Mouse (Mus musculus) retina, postnatal 7 days (tissue): ENCODE measurements at regions not wholly inside any gene's neighbourhood (a gene's known extent, or its start where the extent isn't known, plus 50 kb on each side); places are given as distances from the start of the nearest gene placed in this dataset.

Source experiments
- DNase-seq: peaks from one replicate; pipeline ENCODE4 v3.0.0-alpha.2; 2012; ENCODE audit warnings: low read depth, low spot score

- DNase-seq: no peak
Measured at GRCm38 (mm10) chr15:7574264-7574663, 176.1 kb upstream of the Egflam start.

GRCm38 (mm10) chr15:7574811-7575210 lies 176.6 kb upstream of the Egflam start:
- no peak for DNase-seq

GRCm38 (mm10) chr15:7578439-7578838 lies 180.2 kb upstream of the Egflam start:
- DNase-seq: no peak

- DNase-seq: no peak
Measured at GRCm38 (mm10) chr15:7587210-7587609, 189.0 kb upstream of the Egflam start.

GRCm38 (mm10) chr15:7591486-7591885 lies 193.3 kb upstream of the Egflam start:
- no peak for DNase-seq

- DNase-seq: no peak
Measured at GRCm38 (mm10) chr15:7597335-7597734, 199.1 kb upstream of the Egflam start.

- no peak for DNase-seq
Measured at GRCm38 (mm10) chr15:7597805-7598204, 199.6 kb upstream of the Egflam start.

- no peak for DNase-seq
Measured at GRCm38 (mm10) chr15:7601540-7601939, 203.3 kb upstream of the Egflam start.

GRCm38 (mm10) chr15:7604847-7605246 lies 205.8 kb upstream of the Gdnf start:
- no peak for DNase-seq

- no peak for DNase-seq
Measured at GRCm38 (mm10) chr15:7617954-7618353, 192.7 kb upstream of the Gdnf start.

- DNase-seq: no peak
Measured at GRCm38 (mm10) chr15:7623026-7623425, 187.6 kb upstream of the Gdnf start.

- DNase-seq: no peak
Measured at GRCm38 (mm10) chr15:7624689-7625472, 185.8 kb upstream of the Gdnf start.

- DNase-seq: no peak
Measured at GRCm38 (mm10) chr15:7629826-7630225, 180.8 kb upstream of the Gdnf start.

GRCm38 (mm10) chr15:7635234-7635633 lies 175.4 kb upstream of the Gdnf start:
- DNase-seq: no peak

- no peak for DNase-seq
Measured at GRCm38 (mm10) chr15:7639444-7639843, 171.2 kb upstream of the Gdnf start.

GRCm38 (mm10) chr15:7642075-7642474 lies 168.6 kb upstream of the Gdnf start:
- DNase-seq: no peak

GRCm38 (mm10) chr15:7650705-7651104 lies 159.9 kb upstream of the Gdnf start:
- DNase-seq: no peak

GRCm38 (mm10) chr15:7663888-7664287 lies 146.8 kb upstream of the Gdnf start:
- no peak for DNase-seq

GRCm38 (mm10) chr15:7669631-7670030 lies 141.0 kb upstream of the Gdnf start:
- no peak for DNase-seq

- DNase-seq: no peak
Measured at GRCm38 (mm10) chr15:7676970-7677369, 133.7 kb upstream of the Gdnf start.

- no peak for DNase-seq
Measured at GRCm38 (mm10) chr15:7678711-7679110, 131.9 kb upstream of the Gdnf start.

- DNase-seq: no peak
Measured at GRCm38 (mm10) chr15:7681011-7681410, 129.6 kb upstream of the Gdnf start.

- no peak for DNase-seq
Measured at GRCm38 (mm10) chr15:7683235-7683974, 127.2 kb upstream of the Gdnf start.
